Mouse (Mus musculus): ENCODE results near the gene Cmpk1. TPM values are rescaled to one million over a fixed set of nuclear protein-coding genes. Genes with fewer than 3 reads are reported as not detected.

Gene Cmpk1
- total RNA-seq, 2 experiments from 2014 or later, result 18.1 to 20.2 TPM

DNA sequence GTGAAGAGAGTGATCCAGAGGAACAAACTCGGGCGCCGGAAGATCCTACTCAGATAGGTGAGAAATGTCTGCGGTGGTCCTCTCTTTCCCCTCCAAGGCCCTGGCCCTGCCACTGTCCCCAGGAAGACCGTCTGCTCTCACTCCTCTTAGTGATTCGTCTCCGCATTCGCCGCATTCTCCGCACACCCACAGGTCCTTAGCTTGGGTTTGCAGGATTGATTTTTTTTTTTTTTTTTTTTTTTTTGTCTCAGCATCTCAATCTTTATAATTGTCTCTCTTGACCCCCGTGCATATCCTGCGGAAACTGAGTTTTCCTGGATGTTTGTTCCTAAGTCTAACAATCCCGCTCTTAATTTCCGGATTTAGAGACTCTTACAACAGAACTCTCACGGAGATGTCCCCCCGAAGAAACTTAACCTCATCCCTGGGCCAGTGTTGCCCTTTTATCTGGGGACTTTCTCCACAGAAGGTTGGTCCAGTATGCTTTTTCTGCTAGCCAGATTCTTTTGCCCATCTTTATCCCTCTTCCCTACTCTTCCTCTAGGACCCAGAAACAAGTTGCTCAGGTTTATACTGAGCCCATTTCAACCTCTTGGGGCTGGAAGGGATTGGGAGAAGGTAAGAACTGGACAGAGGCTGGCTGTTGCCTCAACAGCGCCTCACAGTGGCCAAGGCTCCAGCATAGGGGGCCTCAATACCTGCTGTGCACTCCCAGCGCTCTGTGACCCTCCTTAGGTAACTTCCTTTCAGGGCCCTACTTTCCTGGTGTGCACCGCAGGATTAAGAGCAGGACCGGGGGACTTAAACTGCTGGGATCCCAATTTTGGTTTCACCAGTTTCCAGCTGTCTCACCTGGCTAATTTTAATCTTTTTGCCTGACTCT is 77.2 kb downstream of the Cmpk1 start:
- DNase-seq, result no peak
- intact Hi-C loops (cut with DNase I), result loop anchor here (5.0 kb wide), 1 partner anchor 243 kb away; no protein-coding TSS in a partner anchor

Other genes with a start within 250 kb of the Cmpk1 start
- not detected for gene Gm12830, start 165.5 kb downstream of the Cmpk1 start, total RNA-seq (2021)
- under 1 TPM; 0.23 to 0.47 TPM for gene Foxd2, start 78.4 kb downstream of the Cmpk1 start, total RNA-seq (2021)
- gene Foxe3, start 61.2 kb downstream of the Cmpk1 start, total RNA-seq (2021), result not detected
- gene Stil, start 12.9 kb upstream of the Cmpk1 start, total RNA-seq (2021), result under 1 TPM; 0.10 to 0.23 TPM
- 1 to 10 TPM; 1.2 TPM for gene Tal1, start 69.2 kb upstream of the Cmpk1 start, total RNA-seq (2021)
- not detected for gene Pdzk1ip1, start 101.5 kb upstream of the Cmpk1 start, total RNA-seq (2021)
- gene Cyp4x1, start 147.0 kb upstream of the Cmpk1 start, total RNA-seq (2021), result not detected

All from gastrocnemius, postnatal 36 days (tissue).